Mouse (Mus musculus): Measurements from ENCODE around the gene Prickle2.

GRCm38 (mm10) chr6:92388681-92389080 lies 317.3 kb downstream of the Prickle2 start:
- TF ChIP-seq POLR2A (IDR thresholded peaks at IDR 0.05; ENCODE audit: borderline replicate concordance, insufficient read depth, low read length) (no peak), CTCF (IDR thresholded peaks at IDR 0.05; ENCODE audit: borderline replicate concordance, insufficient read depth, low read depth, low read length) (no peak)
